Comparison of ENCODE assay signal across 8 mouse cellular contexts in genomic region chr19:45783181-45783932, GRCm38 (mm10). TPM values are rescaled to one million over a fixed set of nuclear protein-coding genes. Genes with fewer than 3 reads are reported as not detected.
DNase-seq lines count a peak whose midpoint lies in the region; ATAC-seq and TF ChIP-seq lines count a peak whose summit lies in the region.

Mgea5 (minus strand) TSS chr19:45783837.

- H3K4me2 ChIP-seq in embryonic facial prominence, embryonic 14.5 days (ENCODE audit: low read depth, low read length) = peak within 1 kb of the TSS; percentile 73
- peak within 1 kb of the TSS; percentile 74 for H3K4me2 ChIP-seq in limb, embryonic 13.5 days (replicated peaks)
- H3K4me2 ChIP-seq in midbrain, embryonic 16.5 days (ENCODE audit: low read length) = peak within 1 kb of the TSS; percentile 72

- peak; percentile 54 for TF ChIP-seq EP300 in heart, adult 2 months (IDR thresholded peaks at IDR 0.05; ENCODE audit: insufficient read depth, low read depth, low read length)

- intact Hi-C loops in heart, adult 2 months (cut with DNase I) = loop anchor here (2.0 kb wide), 1 partner anchor 35 kb away; the partner anchor contains the start of gene Npm3

- peak; percentile 99 for DNase-seq in 3T3-L1 (ENCODE audit: low read depth, low spot score)
- DNase-seq in adrenal gland, postnatal 4 days (ENCODE audit: low spot score in 2 of 2) = peak; percentile 86 to 96
- DNase-seq in embryonic facial prominence, embryonic 14.5 days (ENCODE audit: low spot score) = peak; percentile 99
- peak; percentile 97 to 99 for DNase-seq in heart, adult 2 months
- DNase-seq in kidney, adult 8-10 months = peak; percentile 98 to 99
- DNase-seq in spleen, postnatal 10 days (ENCODE audit: low spot score in 2 of 2) = peak; percentile 97

- H3K4me3 ChIP-seq in embryonic facial prominence, embryonic 14.5 days (ENCODE audit: low read depth, low read length) = peak within 1 kb of the TSS; percentile 100
- peak within 1 kb of the TSS; percentile 92 for H3K4me3 ChIP-seq in heart, adult 2 months
- peak within 1 kb of the TSS; percentile 100 for H3K4me3 ChIP-seq in limb, embryonic 13.5 days
- peak within 1 kb of the TSS; percentile 99 for H3K4me3 ChIP-seq in midbrain, embryonic 16.5 days (ENCODE audit: low read depth, low read length)

- peak; percentile 98 for ATAC-seq in embryonic facial prominence, embryonic 14.5 days (ENCODE audit: low read depth)
- ATAC-seq in limb, embryonic 13.5 days (ENCODE audit: low FRiP score, low read depth) = peak; percentile 98
- peak; percentile 99 for ATAC-seq in midbrain, embryonic 16.5 days

- TF ChIP-seq POLR2A in heart, adult 2 months (IDR thresholded peaks at IDR 0.05; ENCODE audit: insufficient read depth, low read depth, low read length) = peak; percentile 90

- H3K9ac ChIP-seq in embryonic facial prominence, embryonic 14.5 days (ENCODE audit: low read depth, low read length) = peak within 1 kb of the TSS; percentile 98
- H3K9ac ChIP-seq in heart, adult 2 months (ENCODE audit: low read depth, low read length) = peak within 1 kb of the TSS; percentile 92
- H3K9ac ChIP-seq in limb, embryonic 13.5 days = peak within 1 kb of the TSS; percentile 99
- peak within 1 kb of the TSS; percentile 99 for H3K9ac ChIP-seq in midbrain, embryonic 16.5 days (ENCODE audit: low read depth, low read length)

- H3K27me3 ChIP-seq in embryonic facial prominence, embryonic 14.5 days (replicated peaks; ENCODE audit: control insufficient read depth, insufficient read depth, low read length) = no peaks in the 10 kb centered on the region
- H3K27me3 ChIP-seq in heart, adult 2 months (ENCODE audit: control insufficient read depth, insufficient read depth, low read length) = no peaks in the 10 kb centered on the region
- H3K27me3 ChIP-seq in limb, embryonic 13.5 days = no peaks in the 10 kb centered on the region
- no peaks in the 10 kb centered on the region for H3K27me3 ChIP-seq in midbrain, embryonic 16.5 days (ENCODE audit: control insufficient read depth, insufficient read depth, low read depth, low read length)

- no peak for TF ChIP-seq CTCF in heart, adult 2 months (IDR thresholded peaks at IDR 0.05)

- H3K9me3 ChIP-seq in embryonic facial prominence, embryonic 14.5 days (ENCODE audit: control insufficient read depth, low read length) = no peaks in the 10 kb centered on the region
- H3K9me3 ChIP-seq in limb, embryonic 13.5 days = no peaks in the 10 kb centered on the region
- H3K9me3 ChIP-seq in midbrain, embryonic 16.5 days (replicated peaks; ENCODE audit: control insufficient read depth, low read length, poor library complexity, severe bottlenecking) = no peaks in the 10 kb centered on the region

- under 1% methylated on average over 29 of the region's 71 CpGs for WGBS in embryonic facial prominence, embryonic 14.5 days
- WGBS in heart, adult 2 months = under 1% methylated on average over 64 of the region's 71 CpGs
- WGBS in limb, embryonic 13.5 days = 0% methylated on average over 66 of the region's 71 CpGs
- 0% methylated on average over 47 of the region's 71 CpGs for WGBS in midbrain, embryonic 16.5 days

- peaks cover 7% of the 10 kb centered on the region for H3K79me2 ChIP-seq in heart, adult 2 months (replicated peaks; ENCODE audit: control insufficient read depth, insufficient read depth, low read length)

- H3K4me1 ChIP-seq in embryonic facial prominence, embryonic 14.5 days (ENCODE audit: control insufficient read depth, insufficient read depth, low read length) = peaks cover 18% of the 10 kb centered on the region
- peaks cover 13% of the 10 kb centered on the region for H3K4me1 ChIP-seq in heart, adult 2 months (ENCODE audit: control insufficient read depth, insufficient read depth, low read length)
- H3K4me1 ChIP-seq in limb, embryonic 13.5 days = peaks cover 29% of the 10 kb centered on the region
- peaks cover 34% of the 10 kb centered on the region for H3K4me1 ChIP-seq in midbrain, embryonic 16.5 days (ENCODE audit: control insufficient read depth, insufficient read depth, low read length)

- peak within 1 kb of the TSS; percentile 98 for H3K27ac ChIP-seq in embryonic facial prominence, embryonic 14.5 days (replicated peaks; ENCODE audit: low read depth, low read length)
- H3K27ac ChIP-seq in heart, adult 2 months = peak within 1 kb of the TSS; percentile 100
- H3K27ac ChIP-seq in limb, embryonic 13.5 days = peak within 1 kb of the TSS; percentile 96
- H3K27ac ChIP-seq in midbrain, embryonic 16.5 days (ENCODE audit: low read length) = peak within 1 kb of the TSS; percentile 99

- peaks cover 27% of the 10 kb centered on the region for H3K36me3 ChIP-seq in embryonic facial prominence, embryonic 14.5 days (ENCODE audit: control insufficient read depth, insufficient read depth, low read length)
- peaks cover 22% of the 10 kb centered on the region for H3K36me3 ChIP-seq in heart, adult 2 months (ENCODE audit: control insufficient read depth, insufficient read depth, low read length)
- peaks cover 20% of the 10 kb centered on the region for H3K36me3 ChIP-seq in limb, embryonic 13.5 days
- peaks cover 2% of the 10 kb centered on the region; the same call in 1 of the 2 replicates for H3K36me3 ChIP-seq in midbrain, embryonic 16.5 days (ENCODE audit: control insufficient read depth, insufficient read depth, low read length)

RNA-seq across cellular contexts. Expression of gene Mgea5, which starts in this region (rescaled TPM):
- total RNA-seq in adrenal gland, postnatal 4 days (2021) = 100 to 1,000 TPM; 105 to 123 TPM
- 52.3 and 56.5 TPM in 2 replicates for polyA plus RNA-seq in embryonic facial prominence, embryonic 14.5 days (2014; fragmentation: Nextera tagmentation; extraction: Ambion mirVana)
- 10 to 100 TPM; 70.8 to 81.9 TPM for total RNA-seq in heart, adult 2 months (2021)
- 22.4 and 49.3 TPM in 2 replicates for polyA plus RNA-seq in heart, adult 2 months (2012; rRNA removed)
- polyA plus RNA-seq in limb, embryonic 13.5 days (2015; fragmentation: Nextera tagmentation; extraction: Ambion mirVana) = 66.0 and 68.2 TPM in 2 replicates
- 76.5 and 84.0 TPM in 2 replicates for polyA plus RNA-seq in midbrain, embryonic 16.5 days (2015; fragmentation: Nextera tagmentation; extraction: Ambion mirVana)

Comparison
In these comparisons a context has a peak if more than half of its experiments do, and no peak if none do; other contexts are left out.
1. Peak in every context shown above with its lines: DNase-seq, ATAC-seq, H3K4me3 ChIP-seq and H3K27ac ChIP-seq.